Mouse (Mus musculus) WW6 (cell line): ENCODE measurements around the gene Gm15097.
"Not testable (repeated sequence)": the region's sequence is repeated elsewhere in the genome, so short reads cannot be mapped to it uniquely, and the experiment has no call there.

Source experiments
- DNase-seq: peaks from one replicate; pipeline ENCODE4 v3.0.0-alpha.2; 2013; ENCODE audit warnings: low read depth, low spot score

Gene Gm15097

GRCm38 (mm10) chrX:149784173-149784572 is at the start of gene Gm15097:
TSS of gene Gm15097 (plus strand) at chrX:149784473.
- DNase-seq: not testable (repeated sequence)

GRCm38 (mm10) chrX:149762853-149763252 is 21.4 kb upstream of the Gm15097 start:
- DNase-seq: not testable (repeated sequence)

- DNase-seq: not testable (repeated sequence)
These were observed 26.9 kb downstream of the Gm15097 start for GRCm38 (mm10) chrX:149811178-149811577.
